Mouse (Mus musculus) neural tube, embryonic 15.5 days (tissue): Measurements from ENCODE around the gene Galnt15. TPM values are rescaled to one million over a fixed set of nuclear protein-coding genes. Genes with fewer than 3 reads are reported as not detected.

Experiments used
- ATAC-seq: fragments of 200-750 bp; cut with Nextera tagmentation; 2 replicates; pipeline ENCODE4 v1.8.0; 2017; ENCODE audit warnings: mild to moderate bottlenecking, moderate TSS enrichment, moderate library complexity; ENCODE audit not compliant: low FRiP score
- H3K27ac ChIP-seq: fragments of 300-500 bp; sonication (generic); replicated peaks from 2 replicates; pipeline ENCODE4 v1.5.1; 2015; ENCODE audit warnings: mild to moderate bottlenecking, inconsistent platforms
- H3K27me3 ChIP-seq: fragments of 300-500 bp; sonication (generic); replicated peaks from 2 replicates; pipeline ENCODE4 v1.6.1; 2015; ENCODE audit warnings: inconsistent platforms
- H3K36me3 ChIP-seq: fragments of 300-500 bp; sonication (generic); 2 replicates; pipeline ENCODE4 v1.6.1; 2015; ENCODE audit warnings: inconsistent platforms
- H3K4me1 ChIP-seq: fragments of 300-500 bp; sonication (generic); 2 replicates; pipeline ENCODE4 v1.6.1; 2015; ENCODE audit warnings: inconsistent platforms
- H3K4me2 ChIP-seq: fragments of 300-500 bp; sonication (generic); 2 replicates; pipeline ENCODE4 v1.6.1; 2015; ENCODE audit warnings: inconsistent platforms, mild to moderate bottlenecking, moderate library complexity
- H3K4me3 ChIP-seq: fragments of 300-500 bp; sonication (generic); replicated peaks from 2 replicates; pipeline ENCODE4 v1.5.1; 2015; ENCODE audit warnings: mild to moderate bottlenecking, inconsistent platforms
- H3K9ac ChIP-seq: fragments of 300-500 bp; sonication (generic); replicated peaks from 2 replicates; pipeline ENCODE4 v1.6.1; 2015; ENCODE audit warnings: mild to moderate bottlenecking, inconsistent platforms
- H3K9me3 ChIP-seq: fragments of 300-500 bp; sonication (generic); replicated peaks from 2 replicates; pipeline ENCODE4 v1.6.1; 2016; ENCODE audit warnings: inconsistent platforms
- WGBS: fragments of 180-500 bp; shearing (Covaris S2); methylation state at CpG from one replicate; pipeline ENCODE4 v1.1.7; 2015; ENCODE audit warnings: mixed read lengths; 5-methylcytosine and 5-hydroxymethylcytosine counted together
- polyA plus RNA-seq: library from polyadenylated mRNA; unstranded; fragments of >200 nt; fragmentation: Nextera tagmentation; extraction: Ambion mirVana; gene quantifications from 2 replicates; pipeline ENCODE4 v1.2.1, GENCODE M21; 2015

Gene Galnt15
- polyA plus RNA-seq, 1 experiment from 2014 or later, result 0.38 TPM

GRCm38 (mm10) chr14:32016466-32016865 is 12.3 kb upstream of the Galnt15 start:
- WGBS, result 70% methylated on average over 3 of the region's 3 CpGs
- Histone ChIP-seq H3K4me2 (peak overlapping the region; percentile 37; the same call in 1 of the 2 replicates), H3K4me3 (no peak overlapping the region), H3K36me3 (no peaks in the 10 kb centered on the region), H3K4me1 (peaks cover 13% of the 10 kb centered on the region), H3K27me3 (no peaks in the 10 kb centered on the region), H3K9ac (no peak overlapping the region), H3K9me3 (no peaks in the 10 kb centered on the region), H3K27ac (peak overlapping the region; percentile 75)
- ATAC-seq, result 0 out of 2 replicates have a peak, but pooled peaks have one; percentile 18

GRCm38 (mm10) chr14:32016921-32017320 is 11.9 kb upstream of the Galnt15 start:
- 7% methylated on average over 7 of the region's 7 CpGs for WGBS
- ATAC-seq, result peak; percentile 88
- no peak overlapping the region for H3K9ac ChIP-seq

GRCm38 (mm10) chr14:32017448-32017847 is 11.3 kb upstream of the Galnt15 start:
- peak; percentile 32; the same call in 1 of the 2 replicates for ATAC-seq
- Histone ChIP-seq H3K9me3 (no peaks in the 10 kb centered on the region), H3K9ac (no peak overlapping the region), H3K27me3 (no peaks in the 10 kb centered on the region), H3K4me1 (peaks cover 13% of the 10 kb centered on the region), H3K4me2 (peak overlapping the region; percentile 37), H3K4me3 (no peak overlapping the region), H3K36me3 (no peaks in the 10 kb centered on the region), H3K27ac (peak overlapping the region; percentile 75)
- 34% methylated on average over 2 of the region's 2 CpGs for WGBS

More at GRCm38 (mm10) chr14:32016921-32017320, 11.9 kb upstream of the Galnt15 start:
- Histone ChIP-seq H3K4me2 (peak overlapping the region; percentile 37), H3K27ac (peak overlapping the region; percentile 75), H3K36me3 (no peaks in the 10 kb centered on the region), H3K4me1 (peaks cover 13% of the 10 kb centered on the region), H3K4me3 (no peak overlapping the region), H3K27me3 (no peaks in the 10 kb centered on the region), H3K9me3 (no peaks in the 10 kb centered on the region)

GRCm38 (mm10) chr14:32019091-32019490 is 9.7 kb upstream of the Galnt15 start:
- Histone ChIP-seq H3K36me3 (no peaks in the 10 kb centered on the region), H3K4me3 (no peak overlapping the region), H3K27ac (no peak overlapping the region), H3K27me3 (no peaks in the 10 kb centered on the region), H3K9me3 (no peaks in the 10 kb centered on the region), H3K9ac (no peak overlapping the region), H3K4me2 (no peak overlapping the region), H3K4me1 (peaks cover 13% of the 10 kb centered on the region)
- ATAC-seq, result no peak
- 85% methylated on average over 8 of the region's 8 CpGs for WGBS

- Histone ChIP-seq H3K4me3 (no peak overlapping the region), H3K36me3 (no peaks in the 10 kb centered on the region), H3K27me3 (no peaks in the 10 kb centered on the region), H3K9me3 (no peaks in the 10 kb centered on the region), H3K27ac (no peak overlapping the region), H3K4me1 (peaks cover 7% of the 10 kb centered on the region), H3K4me2 (no peak overlapping the region), H3K9ac (no peak overlapping the region)
- WGBS, result 58% methylated on average over 9 of the region's 9 CpGs
- ATAC-seq, result no peak
These were observed 6.8 kb upstream of the Galnt15 start for GRCm38 (mm10) chr14:32021967-32022366.

- no peak overlapping the region for H3K27ac ChIP-seq
- no peaks in the 10 kb centered on the region for H3K36me3 ChIP-seq
- no peaks in the 10 kb centered on the region for H3K9me3 ChIP-seq
- no peak overlapping the region for H3K4me2 ChIP-seq
- no peak overlapping the region for H3K4me3 ChIP-seq
- H3K27me3 ChIP-seq, result no peaks in the 10 kb centered on the region
- peaks cover 5% of the 10 kb centered on the region; the same call in 1 of the 2 replicates for H3K4me1 ChIP-seq
- no peak for ATAC-seq
- H3K9ac ChIP-seq, result no peak overlapping the region
These were observed 6.3 kb upstream of the Galnt15 start for GRCm38 (mm10) chr14:32022450-32022849.

GRCm38 (mm10) chr14:32023891-32024290 is 4.9 kb upstream of the Galnt15 start:
- no peaks in the 10 kb centered on the region for H3K27me3 ChIP-seq
- no peaks in the 10 kb centered on the region for H3K9me3 ChIP-seq
- no peak overlapping the region for H3K4me3 ChIP-seq
- ATAC-seq, result no peak
- peaks cover 15% of the 10 kb centered on the region for H3K4me1 ChIP-seq
- 88% methylated on average over 4 of the region's 4 CpGs for WGBS
- no peak overlapping the region for H3K27ac ChIP-seq
- no peak overlapping the region for H3K9ac ChIP-seq
- H3K4me2 ChIP-seq, result no peak overlapping the region
- no peaks in the 10 kb centered on the region for H3K36me3 ChIP-seq

GRCm38 (mm10) chr14:32027218-32027617 is 1.6 kb upstream of the Galnt15 start:
- WGBS, result 50% methylated on average over 7 of the region's 7 CpGs
- ATAC-seq, result no peak
- Histone ChIP-seq H3K9me3 (no peaks in the 10 kb centered on the region), H3K4me1 (peaks cover 22% of the 10 kb centered on the region), H3K4me3 (no peak overlapping the region), H3K27ac (no peak overlapping the region), H3K4me2 (no peak overlapping the region), H3K27me3 (no peaks in the 10 kb centered on the region), H3K9ac (no peak overlapping the region), H3K36me3 (no peaks in the 10 kb centered on the region)

GRCm38 (mm10) chr14:32029411-32029992 is 713 bp downstream of the Galnt15 start:
- ATAC-seq, result no peak
- H3K4me2 ChIP-seq, result peak overlapping the region; percentile 37; the same call in 1 of the 2 replicates

GRCm38 (mm10) chr14:32030073-32030472 is 1.3 kb downstream of the Galnt15 start:
- no peaks in the 10 kb centered on the region for H3K27me3 ChIP-seq
- H3K27ac ChIP-seq, result no peak overlapping the region
- H3K4me2 ChIP-seq, result no peak overlapping the region
- no peaks in the 10 kb centered on the region for H3K9me3 ChIP-seq
- no peak overlapping the region for H3K9ac ChIP-seq
- H3K4me3 ChIP-seq, result no peak overlapping the region
- WGBS, result 66% methylated on average over 5 of the region's 5 CpGs
- ATAC-seq, result no peak
- H3K4me1 ChIP-seq, result peaks cover 22% of the 10 kb centered on the region
- H3K36me3 ChIP-seq, result no peaks in the 10 kb centered on the region

More at GRCm38 (mm10) chr14:32029411-32029992, 713 bp downstream of the Galnt15 start:
- Histone ChIP-seq H3K27ac (no peak overlapping the region), H3K9ac (no peak overlapping the region), H3K9me3 (no peaks in the 10 kb centered on the region), H3K27me3 (no peaks in the 10 kb centered on the region), H3K4me3 (no peak overlapping the region), H3K4me1 (peaks cover 22% of the 10 kb centered on the region), H3K36me3 (no peaks in the 10 kb centered on the region)
- WGBS, result 72% methylated on average over 14 of the region's 14 CpGs

GRCm38 (mm10) chr14:32032522-32032921 is 3.7 kb downstream of the Galnt15 start:
- 6% methylated on average over 4 of the region's 4 CpGs for WGBS
- Histone ChIP-seq H3K27ac (no peak overlapping the region), H3K36me3 (no peaks in the 10 kb centered on the region), H3K9ac (no peak overlapping the region), H3K4me3 (no peak overlapping the region), H3K27me3 (no peaks in the 10 kb centered on the region), H3K4me2 (no peak overlapping the region), H3K9me3 (no peaks in the 10 kb centered on the region), H3K4me1 (peaks cover 19% of the 10 kb centered on the region)
- no peak for ATAC-seq

- H3K27me3 ChIP-seq, result no peaks in the 10 kb centered on the region
- no peak overlapping the region for H3K4me3 ChIP-seq
- H3K4me1 ChIP-seq, result no peaks in the 10 kb centered on the region
- H3K9me3 ChIP-seq, result no peaks in the 10 kb centered on the region
- 80% methylated on average over 5 of the region's 5 CpGs for WGBS
- H3K9ac ChIP-seq, result no peak overlapping the region
- H3K4me2 ChIP-seq, result no peak overlapping the region
- H3K36me3 ChIP-seq, result no peaks in the 10 kb centered on the region
- no peak overlapping the region for H3K27ac ChIP-seq
- no peak for ATAC-seq
These were observed 7.7 kb downstream of the Galnt15 start for GRCm38 (mm10) chr14:32036482-32036881.
